Mouse (Mus musculus) lung, adult 18-20 months (tissue): Measurements from ENCODE around the gene Prl3d3.
"Not testable (repeated sequence)": the region's sequence is repeated elsewhere in the genome, so short reads cannot be mapped to it uniquely, and the experiment has no call there.

Experiments used
- DNase-seq, 2 experiments: peaks; one replicate each; pipeline ENCODE4 v3.0.0; 2022; ENCODE audit warnings: mixed read lengths in 2 of 2

The Prl3d3 gene

GRCm38 (mm10) chr13:27156490-27156889 is at the start of gene Prl3d3:
Prl3d3 (plus strand) TSS chr13:27156790.
- not testable (repeated sequence) for DNase-seq

- not testable (repeated sequence) for DNase-seq
Observed at GRCm38 (mm10) chr13:27121398-27121797, 35.2 kb upstream of the Prl3d3 start, which contains the start of gene Prl3d2. Prl3d2 (plus strand) TSS chr13:27121698.

GRCm38 (mm10) chr13:27148264-27148663 is 8.3 kb upstream of the Prl3d3 start:
- DNase-seq, result no peak

- DNase-seq, result no peak
Observed at GRCm38 (mm10) chr13:27196359-27196758, 39.8 kb downstream of the Prl3d3 start, which contains the start of gene Prl3c1. Prl3c1 (plus strand) TSS chr13:27196659.
